Mouse (Mus musculus) MEL (cell line): ENCODE data around the gene Lct.

Experiments used
- BHLHE40 ChIP-seq: IDR thresholded peaks from 2 replicates; pipeline ENCODE4 v1.6.1; 2012; ENCODE audit warnings: low read depth, mild to moderate bottlenecking, inconsistent platforms, low read length, improper control_type of control experiment, borderline replicate concordance
- CTCF ChIP-seq, 3 experiments: IDR thresholded peaks in 2 of 3; conservative IDR thresholded peaks in 1 of 3; 2 replicates each; pipeline ENCODE4 v1.5.1; 2011 to 2012; ENCODE audit warnings: low read length in 3 of 3, low read depth in 2 of 3, mild to moderate bottlenecking in 2 of 3, improper control_type of control experiment in 1 of 3, inconsistent platforms in 1 of 3, mixed read lengths in 1 of 3, moderate library complexity in 1 of 3; ENCODE audit not compliant: control insufficient read depth in 1 of 3, insufficient read depth in 1 of 3, poor library complexity in 1 of 3, severe bottlenecking in 1 of 3
- EP300 ChIP-seq, 2 experiments: IDR thresholded peaks; 2 replicates each; pipeline ENCODE4 v1.6.1; 2011; ENCODE audit warnings: improper control_type of control experiment in 2 of 2, low read length in 2 of 2, low read depth in 1 of 2, mild to moderate bottlenecking in 1 of 2
- HCFC1 ChIP-seq: IDR thresholded peaks from 2 replicates; pipeline ENCODE4 v1.6.1; 2012; ENCODE audit warnings: low read depth, mild to moderate bottlenecking, inconsistent platforms, low read length, improper control_type of control experiment, moderate library complexity
- MAX ChIP-seq: IDR thresholded peaks from 2 replicates; pipeline ENCODE4 v1.6.1; 2011; ENCODE audit warnings: low read length, improper control_type of control experiment
- MXI1 ChIP-seq: IDR thresholded peaks from 2 replicates; pipeline ENCODE4 v1.6.1; 2011; ENCODE audit warnings: mild to moderate bottlenecking, low read depth, low read length, improper control_type of control experiment
- POLR2A ChIP-seq, 2 experiments: IDR thresholded peaks; 2 replicates each; pipeline ENCODE4 v1.6.1; 2011 to 2012; ENCODE audit warnings: low read length in 2 of 2, mild to moderate bottlenecking in 2 of 2, control low read depth in 1 of 2, improper control_type of control experiment in 1 of 2, low read depth in 1 of 2, moderate library complexity in 1 of 2; ENCODE audit not compliant: control insufficient read depth in 1 of 2, insufficient read depth in 1 of 2, poor library complexity in 1 of 2
- POLR2AphosphoS5 ChIP-seq: IDR thresholded peaks from 2 replicates; pipeline ENCODE4 v1.6.1; 2012; ENCODE audit warnings: low read depth, borderline replicate concordance, mild to moderate bottlenecking, inconsistent platforms, low read length, moderate library complexity, mixed read lengths
- TBP ChIP-seq: IDR thresholded peaks from 2 replicates; pipeline ENCODE4 v1.8.0; 2011; ENCODE audit warnings: low read depth, low read length, improper control_type of control experiment
- TCF12 ChIP-seq: IDR thresholded peaks from 2 replicates; pipeline ENCODE4 v1.6.1; 2014; ENCODE audit warnings: low read depth, mild to moderate bottlenecking, inconsistent platforms, low read length, improper control_type of control experiment, moderate library complexity
- USF1 ChIP-seq: IDR thresholded peaks from 2 replicates; pipeline ENCODE4 v1.6.1; 2014; ENCODE audit warnings: low read depth, mild to moderate bottlenecking, inconsistent platforms, low read length, improper control_type of control experiment, moderate library complexity
- ZNF384 ChIP-seq: IDR thresholded peaks from 2 replicates; pipeline ENCODE4 v1.6.1; 2012; ENCODE audit warnings: low read depth, mild to moderate bottlenecking, inconsistent platforms, low read length, improper control_type of control experiment

DNA sequence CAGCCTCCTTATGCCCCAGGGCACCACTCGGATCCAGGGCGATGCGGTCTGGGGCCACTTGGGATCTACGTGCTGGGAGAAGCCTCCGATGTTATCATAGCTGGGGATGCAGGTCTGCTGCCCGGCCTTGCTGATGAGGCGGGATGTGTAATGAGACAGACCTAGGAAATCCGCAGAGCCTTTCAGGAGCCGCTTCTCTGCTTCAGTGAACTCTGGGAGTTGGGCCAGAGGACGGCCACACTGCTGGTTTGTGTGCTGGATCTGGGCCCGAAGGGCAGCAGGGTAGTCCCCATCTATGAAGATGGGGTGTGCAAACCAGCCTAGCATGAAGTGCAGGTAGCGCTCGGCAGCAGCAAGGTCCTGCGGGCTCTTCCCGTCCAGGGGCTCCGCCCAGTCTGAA, 24.2 kb downstream of the Lct start:
- no peak for TF ChIP-seq CTCF (IDR thresholded peaks at IDR 0.05 in 2 of 3, conservative IDR thresholded peaks at IDR 0.05 in 1 of 3; ENCODE audit: control insufficient read depth in 1 of 3, insufficient read depth in 1 of 3, low read depth in 2 of 3, low read length in 3 of 3, poor library complexity in 1 of 3, severe bottlenecking in 1 of 3)
- no peak for TF ChIP-seq USF1
- TF ChIP-seq HCFC1 = no peak
- TF ChIP-seq POLR2A (IDR thresholded peaks at IDR 0.05; ENCODE audit: control insufficient read depth in 1 of 2, insufficient read depth in 1 of 2, low read depth in 1 of 2, low read length in 2 of 2, poor library complexity in 1 of 2) = no peak
- no peak for TF ChIP-seq EP300 (IDR thresholded peaks at IDR 0.05; ENCODE audit: low read depth in 1 of 2, low read length in 2 of 2)
- TF ChIP-seq POLR2AphosphoS5 = no peak
- TF ChIP-seq ZNF384 = no peak
- no peak for TF ChIP-seq TCF12
- no peak for TF ChIP-seq TBP
- TF ChIP-seq MXI1 = no peak
- TF ChIP-seq BHLHE40 = no peak
- TF ChIP-seq MAX = no peak
